Mouse (Mus musculus) thymus, postnatal 4 days (tissue): Measurements from ENCODE around the gene Entpd1.

Source experiments
- DNase-seq: peaks from one replicate; pipeline ENCODE4 v3.0.0; 2021

Gene Entpd1

GRCm38 (mm10) chr19:40675329-40675728 is 63.2 kb downstream of the Entpd1 start:
- DNase-seq = no peak

- no peak for DNase-seq
Observed at GRCm38 (mm10) chr19:40678087-40678486, 65.9 kb downstream of the Entpd1 start.

GRCm38 (mm10) chr19:40678532-40679307 is 66.6 kb downstream of the Entpd1 start:
- no peak for DNase-seq

- no peak for DNase-seq
Observed at GRCm38 (mm10) chr19:40679632-40680031, 67.5 kb downstream of the Entpd1 start.

DNA sequence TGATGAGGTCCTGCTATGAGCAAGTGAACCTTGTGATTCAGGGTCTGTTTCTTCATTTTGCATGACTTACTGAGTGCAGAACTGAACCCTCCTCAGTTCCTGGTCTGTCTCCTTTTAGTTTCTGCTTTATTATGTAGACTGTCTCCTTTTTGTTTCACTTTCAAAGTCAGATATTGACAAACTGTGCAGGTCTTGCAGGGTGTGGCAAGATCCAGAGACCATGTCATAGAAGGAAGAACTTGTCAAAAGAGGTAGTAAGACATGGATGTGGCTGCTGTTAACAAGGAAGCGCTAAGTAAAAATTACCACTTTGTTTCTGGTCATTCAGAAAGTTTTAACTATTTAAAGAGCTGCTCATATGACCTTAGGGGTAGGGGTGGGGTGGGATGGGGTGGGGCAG is 72.0 kb downstream of the Entpd1 start:
- DNase-seq = no peak

- no peak for DNase-seq
Observed at GRCm38 (mm10) chr19:40684566-40684965, 72.4 kb downstream of the Entpd1 start.

DNA sequence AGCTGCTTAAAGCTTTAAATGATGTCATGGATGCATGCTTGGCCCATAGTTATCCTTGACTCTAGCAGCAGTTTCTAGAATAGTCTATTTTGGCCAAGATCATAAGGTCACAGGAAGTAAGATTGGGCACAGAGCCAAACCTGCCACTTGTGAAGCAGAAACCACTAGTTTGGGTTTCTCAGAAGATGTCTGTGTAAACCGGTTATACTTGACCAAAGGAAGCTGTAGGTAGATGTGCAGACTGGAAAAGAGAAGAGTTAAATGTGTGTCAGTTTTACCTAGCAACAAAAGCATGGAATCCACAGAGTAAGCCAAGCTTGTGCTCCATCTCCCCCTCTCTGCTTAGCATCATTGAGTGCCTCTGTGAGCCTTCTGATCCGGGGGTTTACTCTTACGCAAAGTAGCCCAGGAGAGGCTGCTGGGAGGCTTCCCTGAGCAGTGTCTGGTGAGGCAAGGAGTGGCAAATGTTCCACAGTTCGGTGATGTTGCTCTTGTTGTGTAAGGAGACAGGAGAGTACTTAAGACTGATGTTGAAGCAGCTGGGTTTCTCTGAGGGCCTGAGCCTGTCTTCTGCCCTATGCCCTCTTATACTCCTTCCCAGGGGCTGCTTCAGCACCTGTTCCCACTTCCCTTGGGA is 75.2 kb downstream of the Entpd1 start:
- no peak for DNase-seq

GRCm38 (mm10) chr19:40693201-40693600 is 81.0 kb downstream of the Entpd1 start:
- DNase-seq = no peak

- DNase-seq = no peak
Observed at GRCm38 (mm10) chr19:40696116-40696515, 84.0 kb downstream of the Entpd1 start.

DNA sequence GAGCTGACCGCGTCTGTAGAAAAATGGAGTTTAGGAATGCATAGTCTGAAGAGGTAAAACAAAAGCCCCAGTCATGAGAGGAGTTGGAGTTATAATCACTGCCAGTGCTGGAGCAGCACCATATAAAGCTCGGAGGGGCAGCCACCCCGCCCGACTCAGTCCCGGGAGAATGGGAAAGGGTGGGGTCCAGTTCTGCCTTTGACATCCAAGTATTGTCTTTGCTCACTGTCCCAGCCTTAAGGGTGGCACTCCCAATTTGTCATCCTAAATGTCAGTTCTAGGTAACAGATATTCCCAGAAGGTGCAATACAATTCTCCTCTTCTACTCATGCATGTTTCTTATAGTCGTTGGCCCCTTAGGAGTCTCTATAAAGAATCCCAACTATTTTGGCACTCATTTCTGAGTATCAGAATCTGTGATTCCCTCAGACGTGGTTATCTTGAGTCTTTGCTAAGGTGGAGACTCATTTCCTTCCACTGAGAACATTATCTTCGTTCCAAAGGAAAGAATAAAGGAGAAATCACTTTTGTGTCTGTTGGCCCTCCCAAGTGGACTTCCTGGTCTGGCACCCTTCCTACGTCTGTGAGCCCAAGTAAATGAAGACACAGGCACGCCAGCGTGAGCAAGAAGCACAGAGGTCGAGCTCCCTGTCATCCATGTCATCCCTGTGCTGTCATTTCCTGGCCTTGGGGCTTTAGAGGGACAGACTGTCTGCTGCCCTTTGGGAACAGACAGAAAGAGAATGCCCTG is 86.1 kb downstream of the Entpd1 start:
- DNase-seq = no peak

DNA sequence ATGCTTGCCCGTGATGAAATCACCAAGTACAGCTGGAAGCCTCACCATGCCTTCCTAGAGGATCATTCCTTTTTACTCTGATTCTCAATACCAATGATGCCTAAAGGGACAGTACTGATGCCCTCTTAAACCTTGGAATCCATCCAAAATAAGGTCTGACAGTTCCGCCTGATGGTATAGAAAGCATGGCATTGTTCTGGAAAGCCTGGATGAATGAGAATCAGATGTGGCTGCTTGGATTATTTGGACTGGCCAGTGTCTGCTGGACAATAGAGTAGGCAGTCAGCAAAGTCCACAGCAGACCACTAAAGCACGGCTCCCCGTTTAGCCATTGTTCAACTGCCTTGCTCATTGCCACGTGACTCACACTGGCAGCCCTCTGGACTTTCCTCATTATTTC is 87.7 kb downstream of the Entpd1 start:
- DNase-seq = no peak

DNA sequence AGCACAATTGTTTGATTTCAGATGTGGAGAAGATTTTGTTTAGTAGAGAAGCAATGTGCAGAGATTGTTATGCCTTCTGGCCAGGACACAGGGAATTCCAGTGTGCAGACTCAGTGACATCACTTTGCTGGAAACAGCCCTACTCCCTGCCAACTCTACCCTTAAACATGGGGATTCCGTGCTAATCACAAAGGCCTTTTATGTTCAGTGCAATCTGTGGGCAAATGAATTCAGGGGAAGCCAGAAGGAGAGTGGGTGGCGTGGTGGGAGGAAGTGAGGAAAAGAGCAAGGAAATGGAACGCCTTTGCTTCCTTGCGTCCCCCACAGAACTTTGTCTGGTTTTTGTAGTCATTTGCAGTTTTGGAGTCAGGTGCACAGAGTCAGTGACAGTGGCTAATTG is 90.2 kb downstream of the Entpd1 start:
- no peak for DNase-seq

GRCm38 (mm10) chr19:40712889-40713628 is 100.9 kb downstream of the Entpd1 start:
- DNase-seq = no peak

DNA sequence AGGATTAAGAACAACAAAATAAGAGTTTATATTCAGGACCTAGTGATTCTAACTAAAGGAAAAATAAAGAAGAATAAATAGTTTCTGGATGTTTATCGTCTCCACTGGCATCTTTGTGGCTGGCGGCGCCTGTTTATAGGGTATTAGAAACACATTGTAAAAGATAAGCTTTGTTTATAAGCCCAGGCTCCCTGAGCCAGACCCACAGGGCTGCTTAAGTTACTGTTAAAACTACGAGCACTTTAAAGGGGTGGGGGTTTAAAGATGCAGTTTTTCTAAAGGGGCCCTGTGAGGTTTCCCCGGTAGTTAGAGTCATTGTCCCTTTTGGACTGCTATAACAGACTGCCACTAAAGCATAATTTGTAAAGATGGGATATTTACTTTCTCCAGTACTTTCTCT is 102.5 kb downstream of the Entpd1 start:
- DNase-seq = no peak

GRCm38 (mm10) chr19:40716981-40717380 is 104.8 kb downstream of the Entpd1 start:
- no peak for DNase-seq

- DNase-seq = no peak
Observed at GRCm38 (mm10) chr19:40719439-40720105, 107.4 kb downstream of the Entpd1 start.

- no peak for DNase-seq
Observed at GRCm38 (mm10) chr19:40720381-40720780, 108.2 kb downstream of the Entpd1 start.

GRCm38 (mm10) chr19:40722137-40723038 is 110.2 kb downstream of the Entpd1 start:
- DNase-seq = peak; percentile 74

- DNase-seq = no peak
Observed at GRCm38 (mm10) chr19:40723516-40723915, 111.3 kb downstream of the Entpd1 start.

GRCm38 (mm10) chr19:40726148-40726547 is 114.0 kb downstream of the Entpd1 start:
- no peak for DNase-seq

GRCm38 (mm10) chr19:40726614-40727013 is 114.4 kb downstream of the Entpd1 start:
- DNase-seq = no peak
